Mouse (Mus musculus): ENCODE measurements around the gene Muc1. TPM values are rescaled to one million over a fixed set of nuclear protein-coding genes. Genes with fewer than 3 reads are reported as not detected.

Muc1 gene
- total RNA-seq, 2 experiments from 2014 or later: 0.22 to 0.39 TPM

GRCm38 (mm10) chr3:89230561-89230960, 1.7 kb downstream of the Muc1 start:
- DNase-seq (ENCODE audit: low spot score): no peak
- intact Hi-C loops (cut with DNase I): no loop called here

- intact Hi-C loops (cut with DNase I): no loop called here
- no peak for DNase-seq (ENCODE audit: low spot score)
Observed at GRCm38 (mm10) chr3:89231345-89231744, 2.5 kb downstream of the Muc1 start.

- no peak for DNase-seq (ENCODE audit: low spot score)
- intact Hi-C loops (cut with DNase I): no loop called here
Observed at GRCm38 (mm10) chr3:89231772-89232275, 3.0 kb downstream of the Muc1 start.

DNA sequence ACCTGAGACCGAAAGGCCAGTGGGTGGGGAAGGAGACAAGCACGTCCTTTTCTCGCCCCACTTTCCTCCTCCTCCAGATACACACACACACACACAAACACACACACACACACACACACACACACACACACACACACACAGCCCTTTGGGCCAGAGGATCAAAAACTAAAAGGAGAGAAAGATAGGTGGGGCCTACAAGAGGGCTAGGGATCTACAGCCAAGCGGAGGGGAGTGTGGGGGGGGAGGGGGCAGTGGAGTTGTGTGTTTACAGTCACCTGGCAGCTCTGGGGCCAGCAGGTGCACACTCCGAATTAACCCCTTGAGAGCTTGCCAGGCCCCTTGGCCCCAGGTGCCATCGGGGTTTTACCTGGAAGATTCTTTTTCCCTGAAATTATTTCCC, 3.8 kb downstream of the Muc1 start:
- intact Hi-C loops (cut with DNase I): no loop called here
- no peak for DNase-seq (ENCODE audit: low spot score)

DNA sequence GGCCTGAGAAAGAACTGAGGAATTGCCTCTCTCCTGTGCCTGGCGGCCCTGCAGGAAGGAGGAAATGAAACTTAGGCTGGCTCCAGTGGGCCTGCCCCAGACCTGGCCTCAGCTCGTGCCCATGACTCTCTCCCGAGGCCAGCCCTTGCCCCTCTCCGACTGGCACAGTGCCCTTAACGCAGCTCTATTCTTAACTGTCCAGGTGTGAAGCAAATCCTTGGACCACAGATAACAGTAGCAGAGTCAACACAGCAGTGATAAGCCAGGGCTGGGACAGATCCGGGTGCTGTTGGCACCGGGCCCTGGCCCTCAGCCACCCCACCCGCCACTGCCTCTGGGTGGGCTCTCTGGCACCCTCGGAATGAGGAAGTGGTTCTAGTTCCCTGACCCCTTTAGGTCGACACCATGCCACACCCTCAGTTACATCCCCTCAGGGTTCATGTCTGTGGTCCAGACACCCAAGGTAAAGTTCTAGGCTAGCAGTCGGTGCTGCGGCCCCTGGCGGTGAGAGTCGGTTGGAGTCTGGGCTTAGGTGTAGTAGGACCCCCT, 4.8 kb downstream of the Muc1 start:
- DNase-seq (ENCODE audit: low spot score): no peak
- intact Hi-C loops (cut with DNase I): no loop called here

GRCm38 (mm10) chr3:89236516-89236915, 7.7 kb downstream of the Muc1 start:
- DNase-seq (ENCODE audit: low spot score): no peak
- intact Hi-C loops (cut with DNase I): no loop called here

DNA sequence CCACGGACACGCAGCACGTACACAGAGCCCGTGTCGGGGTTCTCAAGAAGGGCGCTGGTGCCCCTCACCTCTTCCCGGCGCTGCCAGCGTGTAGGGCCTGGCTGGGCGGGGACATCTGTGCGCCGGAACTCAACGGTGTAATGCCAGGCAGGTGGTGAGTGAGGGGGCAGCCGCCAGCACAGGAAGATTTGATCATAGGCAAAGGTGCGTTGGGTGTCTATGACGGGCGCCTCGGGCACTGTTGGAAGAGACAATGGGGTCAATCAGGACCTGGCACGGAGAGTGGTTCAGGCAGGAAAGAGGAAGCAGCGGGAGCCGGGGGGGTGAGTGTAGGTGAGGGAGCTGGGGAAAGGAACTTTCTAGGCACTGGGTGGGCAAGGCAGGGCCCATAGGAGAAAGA, 8.8 kb downstream of the Muc1 start:
- intact Hi-C loops (cut with DNase I): no loop called here
- DNase-seq (ENCODE audit: low spot score): no peak

- intact Hi-C loops (cut with DNase I): no loop called here
- no peak for DNase-seq (ENCODE audit: low spot score)
Observed at GRCm38 (mm10) chr3:89238494-89238893, 9.6 kb downstream of the Muc1 start.

GRCm38 (mm10) chr3:89242331-89242895, 13.6 kb downstream of the Muc1 start:
- intact Hi-C loops (cut with DNase I): no loop called here
- no peak for DNase-seq (ENCODE audit: low spot score)

DNA sequence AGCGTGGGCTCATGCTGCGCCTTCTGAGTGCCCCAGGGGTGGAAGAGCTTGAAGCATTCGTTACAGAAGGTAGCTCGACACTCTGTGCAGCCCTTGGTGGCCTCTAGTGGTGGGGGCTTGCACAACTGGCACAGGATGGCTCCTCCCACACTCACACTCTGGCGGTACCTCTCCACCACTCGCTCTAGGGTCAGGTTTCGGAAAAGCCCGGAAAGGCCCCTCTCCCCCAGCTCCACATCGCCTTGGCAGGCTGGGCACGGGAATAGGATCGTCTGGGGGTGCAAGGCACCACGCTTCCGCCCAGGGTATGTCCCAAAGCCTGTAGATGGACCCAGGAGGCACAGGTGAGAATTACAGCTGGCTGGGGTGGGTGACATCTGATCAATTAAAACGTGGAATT, 14.8 kb downstream of the Muc1 start:
- no peak for DNase-seq (ENCODE audit: low spot score)
- intact Hi-C loops (cut with DNase I): no loop called here

- intact Hi-C loops (cut with DNase I): no loop called here
- DNase-seq (ENCODE audit: low spot score): no peak
Observed at GRCm38 (mm10) chr3:89244158-89244981, 15.5 kb downstream of the Muc1 start.

- intact Hi-C loops (cut with DNase I): no loop called here
- no peak for DNase-seq (ENCODE audit: low spot score)
Observed at GRCm38 (mm10) chr3:89244982-89245687, 16.3 kb downstream of the Muc1 start.

- no peak for DNase-seq (ENCODE audit: low spot score)
- intact Hi-C loops (cut with DNase I): no loop called here
Observed at GRCm38 (mm10) chr3:89245688-89246171, 16.9 kb downstream of the Muc1 start, which contains the start of gene Krtcap2. Krtcap2 (plus strand) TSS chr3:89245966.

GRCm38 (mm10) chr3:89246261-89247100, 17.6 kb downstream of the Muc1 start, which contains the start of gene Trim46:
Trim46 (minus strand) TSS chr3:89246309.
- DNase-seq (ENCODE audit: low spot score): peak; percentile 83
- intact Hi-C loops (cut with DNase I): no loop called here

DNA sequence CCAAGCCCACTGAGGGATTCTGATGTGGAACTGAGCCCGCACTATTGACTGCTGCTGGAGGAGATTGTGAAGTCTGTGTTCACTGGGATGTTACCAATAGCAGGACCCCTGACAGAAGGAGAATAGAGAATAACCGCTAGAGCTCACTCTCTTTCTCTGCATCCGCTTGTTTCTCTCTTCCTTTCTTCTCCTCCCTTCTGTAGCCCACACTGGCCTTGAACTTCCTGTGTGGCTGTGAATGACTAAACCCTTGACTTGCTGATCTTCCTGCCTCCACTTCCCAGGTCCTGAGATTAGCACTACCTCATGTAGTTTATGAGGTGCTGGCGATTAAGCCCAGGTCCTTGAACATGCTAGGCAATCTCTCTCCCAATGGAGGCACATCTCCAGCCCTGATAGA, 18.6 kb downstream of the Muc1 start:
- intact Hi-C loops (cut with DNase I): no loop called here
- DNase-seq (ENCODE audit: low spot score): no peak

DNA sequence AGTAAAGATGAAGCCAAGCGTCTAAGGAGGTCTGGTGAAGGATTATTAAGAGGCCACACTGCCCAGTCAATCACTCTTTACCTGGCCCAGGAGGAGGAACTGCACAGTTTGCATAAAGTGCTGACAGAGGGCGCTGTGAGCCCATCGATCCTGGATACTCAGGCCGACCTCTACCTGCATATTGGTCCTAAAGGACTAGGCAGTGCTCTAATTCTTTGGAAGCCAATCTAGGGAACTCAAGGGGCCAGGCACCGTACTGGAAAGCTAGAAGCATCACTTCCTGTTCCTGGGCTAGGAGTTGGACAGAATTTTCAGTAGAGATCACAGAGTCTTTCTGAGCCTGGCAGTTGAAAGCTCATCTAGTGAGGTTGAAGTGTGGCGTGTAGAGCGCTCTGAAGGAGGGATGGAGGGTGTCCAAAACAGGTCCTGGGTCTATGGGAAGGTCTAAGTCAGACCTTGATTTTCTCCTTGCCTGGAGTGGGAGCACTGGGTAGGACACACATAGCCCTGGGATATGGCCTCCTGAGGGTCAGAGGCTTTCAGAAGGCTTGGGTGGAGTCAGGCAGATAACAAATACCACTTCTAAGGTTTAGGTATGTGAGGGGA, 21.7 kb downstream of the Muc1 start:
- DNase-seq (ENCODE audit: low spot score): no peak
- intact Hi-C loops (cut with DNase I): loop anchor here (1.0 to 2.0 kb wide), 3 partner anchors 16 to 58 kb away; no protein-coding TSS in a partner anchor

GRCm38 (mm10) chr3:89251365-89251895, 22.6 kb downstream of the Muc1 start:
- intact Hi-C loops (cut with DNase I): loop anchor here (2.0 kb wide), 2 partner anchors 15 to 57 kb away; no protein-coding TSS in a partner anchor
- peak; percentile 71 for DNase-seq (ENCODE audit: low spot score)

DNA sequence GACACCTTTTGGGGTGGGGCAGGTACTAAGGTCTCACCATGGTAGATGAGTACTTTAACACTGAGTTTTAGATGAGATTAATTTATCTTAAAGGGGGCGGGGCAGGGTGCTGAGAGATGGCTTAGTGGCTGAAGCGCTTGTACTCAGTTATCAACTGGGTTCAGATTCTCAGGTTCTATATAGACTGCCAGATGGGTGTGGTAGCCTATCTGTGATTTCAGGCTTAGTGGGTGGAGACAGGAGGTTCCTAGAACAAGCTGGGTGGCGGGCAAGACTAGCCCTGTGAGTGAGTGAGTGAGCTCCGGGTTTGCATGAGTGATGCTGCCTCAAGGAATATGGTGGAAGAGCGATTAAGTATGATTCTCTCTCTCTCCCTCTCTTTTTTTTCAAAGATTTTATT, 26.1 kb downstream of the Muc1 start:
- no peak for DNase-seq (ENCODE audit: low spot score)
- intact Hi-C loops (cut with DNase I): no loop called here

DNA sequence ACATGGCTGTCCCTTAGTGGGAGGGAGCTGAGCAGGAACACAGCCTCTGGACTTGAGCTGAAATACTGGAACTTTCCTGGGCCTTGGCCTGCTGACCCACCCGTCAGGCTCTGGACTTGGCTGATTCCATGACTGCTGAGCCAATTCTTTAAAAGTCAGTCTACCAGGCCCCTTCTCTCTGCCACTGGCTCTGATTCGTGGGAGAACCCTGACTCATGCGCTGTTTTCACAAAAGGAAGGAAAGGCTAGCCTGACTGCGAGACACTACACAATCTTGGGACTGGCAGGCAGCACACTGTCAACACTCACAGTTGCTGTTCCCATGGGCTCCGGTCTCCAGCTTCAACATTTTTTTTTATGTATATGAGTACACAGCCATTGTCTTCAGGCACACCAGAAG, 27.3 kb downstream of the Muc1 start:
- no peak for DNase-seq (ENCODE audit: low spot score)

More for the DNA sequence above, 27.3 kb downstream of the Muc1 start:
- intact Hi-C loops (cut with DNase I): no loop called here
